Mouse (Mus musculus) midbrain, embryonic 15.5 days (tissue): ENCODE measurements at regions not wholly inside any gene's neighbourhood (a gene's known extent, or its start where the extent isn't known, plus 50 kb on each side); places are given as distances from the start of the nearest gene placed in this dataset.

Experiments used
- ATAC-seq: fragments of 200-750 bp; cut with Nextera tagmentation; replicated peaks from 2 replicates; pipeline ENCODE4 v1.8.0; 2017; ENCODE audit warnings: moderate TSS enrichment
- H3K27ac ChIP-seq: fragments of 300-500 bp; sonication (generic); 2 replicates; pipeline ENCODE4 v1.5.1; 2015; ENCODE audit warnings: mild to moderate bottlenecking, inconsistent platforms
- H3K27me3 ChIP-seq: fragments of 300-500 bp; sonication (generic); replicated peaks from 2 replicates; pipeline ENCODE4 v1.6.1; 2015; ENCODE audit warnings: inconsistent platforms
- H3K36me3 ChIP-seq: fragments of 300-500 bp; sonication (generic); replicated peaks from 2 replicates; pipeline ENCODE4 v1.6.1; 2015; ENCODE audit warnings: inconsistent platforms
- H3K4me1 ChIP-seq: fragments of 300-500 bp; sonication (generic); 2 replicates; pipeline ENCODE4 v1.6.1; 2015; ENCODE audit warnings: inconsistent platforms
- H3K4me2 ChIP-seq: fragments of 300-500 bp; sonication (generic); 2 replicates; pipeline ENCODE4 v1.6.1; 2015; ENCODE audit warnings: inconsistent platforms, mild to moderate bottlenecking, moderate library complexity
- H3K4me3 ChIP-seq: fragments of 300-500 bp; sonication (generic); 2 replicates; pipeline ENCODE4 v1.5.1; 2015; ENCODE audit warnings: mild to moderate bottlenecking, inconsistent platforms
- H3K9ac ChIP-seq: fragments of 300-500 bp; sonication (generic); 2 replicates; pipeline ENCODE4 v1.6.1; 2015; ENCODE audit warnings: mild to moderate bottlenecking, inconsistent platforms
- H3K9me3 ChIP-seq: fragments of 300-500 bp; sonication (generic); 2 replicates; pipeline ENCODE4 v1.6.1; 2016; ENCODE audit warnings: inconsistent platforms
- WGBS: fragments of 180-500 bp; shearing (Covaris S2); methylation state at CpG from one replicate; pipeline ENCODE4 v1.1.7; 2015; ENCODE audit warnings: mixed read lengths; 5-methylcytosine and 5-hydroxymethylcytosine counted together

DNA sequence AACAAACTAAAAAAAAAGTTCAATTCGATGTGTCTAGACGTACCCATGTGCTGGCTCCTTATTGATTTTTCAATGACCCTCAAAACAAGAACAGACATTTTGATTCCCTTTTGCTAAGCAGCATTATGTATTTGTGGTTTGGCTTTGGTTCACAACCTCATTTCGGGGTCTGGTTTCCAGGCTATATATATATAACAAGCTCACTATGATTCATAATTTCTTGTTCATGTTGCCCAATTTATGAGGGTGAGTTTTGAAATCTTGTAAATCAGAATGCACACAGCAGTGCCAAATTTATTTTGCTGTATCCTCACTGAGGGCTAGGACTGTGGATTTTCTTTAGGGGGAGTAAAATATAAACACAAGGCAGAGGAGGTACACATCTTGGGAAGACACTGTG, 177.0 kb downstream of the Calcrl start:
- no peak for ATAC-seq
- H3K9me3 ChIP-seq, result no peaks in the 10 kb centered on the region
- H3K4me1 ChIP-seq, result no peaks in the 10 kb centered on the region
- no peaks in the 10 kb centered on the region for H3K27me3 ChIP-seq
- H3K36me3 ChIP-seq, result no peaks in the 10 kb centered on the region
- no peak overlapping the region for H3K4me2 ChIP-seq
- no peak overlapping the region for H3K4me3 ChIP-seq
- H3K9ac ChIP-seq, result no peak overlapping the region
- H3K27ac ChIP-seq, result no peak overlapping the region
- 89% methylated on average over 3 of the region's 3 CpGs for WGBS

DNA sequence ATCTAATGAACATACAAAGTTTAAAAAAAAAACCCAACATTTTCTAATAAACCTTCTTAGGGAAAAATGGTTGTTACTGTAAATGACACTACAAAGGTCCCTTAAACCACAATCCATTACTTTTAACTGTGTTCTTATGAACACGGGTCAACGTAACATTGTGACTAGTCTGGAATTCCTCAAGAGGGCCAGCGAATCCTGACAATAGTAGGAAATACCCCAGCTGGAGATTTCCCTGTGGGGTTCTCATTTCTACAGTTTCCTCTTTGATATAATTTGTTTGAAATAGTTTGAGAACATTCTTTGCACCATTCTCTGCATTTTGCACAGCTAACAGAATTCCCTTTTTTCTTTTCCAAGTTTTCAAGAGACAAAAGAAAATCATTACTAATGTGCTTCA, 175.3 kb downstream of the Calcrl start:
- no peak overlapping the region for H3K27ac ChIP-seq
- WGBS, result 68% methylated on average over 3 of the region's 3 CpGs
- no peaks in the 10 kb centered on the region for H3K27me3 ChIP-seq
- H3K9ac ChIP-seq, result no peak overlapping the region
- no peaks in the 10 kb centered on the region for H3K36me3 ChIP-seq
- H3K9me3 ChIP-seq, result no peaks in the 10 kb centered on the region
- H3K4me3 ChIP-seq, result no peak overlapping the region
- no peaks in the 10 kb centered on the region for H3K4me1 ChIP-seq
- no peak overlapping the region for H3K4me2 ChIP-seq
- no peak for ATAC-seq

GRCm38 (mm10) chr2:84252076-84252475, 173.1 kb downstream of the Calcrl start:
- H3K27me3 ChIP-seq, result no peaks in the 10 kb centered on the region
- no peaks in the 10 kb centered on the region for H3K9me3 ChIP-seq
- no peak overlapping the region for H3K4me2 ChIP-seq
- WGBS, result 92% methylated on average over 1 of the region's 1 CpGs
- H3K9ac ChIP-seq, result no peak overlapping the region
- no peaks in the 10 kb centered on the region for H3K36me3 ChIP-seq
- H3K27ac ChIP-seq, result no peak overlapping the region
- no peaks in the 10 kb centered on the region for H3K4me1 ChIP-seq
- ATAC-seq, result no peak
- no peak overlapping the region for H3K4me3 ChIP-seq

GRCm38 (mm10) chr2:84258339-84259006, 166.7 kb downstream of the Calcrl start:
- Histone ChIP-seq H3K4me1 (no peaks in the 10 kb centered on the region), H3K9me3 (no peaks in the 10 kb centered on the region), H3K27ac (no peak overlapping the region), H3K4me3 (no peak overlapping the region), H3K27me3 (no peaks in the 10 kb centered on the region), H3K9ac (no peak overlapping the region), H3K4me2 (no peak overlapping the region), H3K36me3 (no peaks in the 10 kb centered on the region)
- no peak for ATAC-seq
- 98% methylated on average over 2 of the region's 2 CpGs for WGBS

GRCm38 (mm10) chr2:84259222-84259621, 166.0 kb downstream of the Calcrl start:
- WGBS, result 89% methylated on average over 1 of the region's 1 CpGs
- Histone ChIP-seq H3K4me1 (no peaks in the 10 kb centered on the region), H3K4me2 (no peak overlapping the region), H3K27ac (no peak overlapping the region), H3K36me3 (no peaks in the 10 kb centered on the region), H3K4me3 (no peak overlapping the region), H3K9me3 (no peaks in the 10 kb centered on the region), H3K9ac (no peak overlapping the region), H3K27me3 (no peaks in the 10 kb centered on the region)
- ATAC-seq, result no peak

DNA sequence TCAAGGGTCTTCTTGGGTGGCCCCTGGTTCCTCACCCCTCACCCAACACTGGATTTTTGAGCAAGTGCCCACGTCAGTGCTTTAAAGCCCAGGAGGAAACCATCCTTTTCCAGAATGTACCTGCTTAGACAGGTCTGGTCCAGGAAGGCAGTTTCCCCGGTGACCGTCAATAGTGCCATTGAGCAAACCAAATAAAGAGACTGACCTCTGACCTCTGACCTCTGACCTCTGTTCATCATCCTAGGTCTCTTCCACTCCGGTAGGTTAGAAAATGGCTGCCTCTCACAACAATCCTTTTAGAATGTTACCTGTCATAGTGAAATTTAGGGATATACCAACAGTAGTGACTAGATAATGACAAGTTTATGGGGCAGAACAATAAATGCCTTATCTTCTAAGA, 164.5 kb downstream of the Calcrl start:
- no peak overlapping the region for H3K27ac ChIP-seq
- H3K9me3 ChIP-seq, result no peaks in the 10 kb centered on the region
- no peak overlapping the region for H3K4me3 ChIP-seq
- no peak overlapping the region for H3K9ac ChIP-seq
- H3K36me3 ChIP-seq, result no peaks in the 10 kb centered on the region
- no peak for ATAC-seq
- H3K4me2 ChIP-seq, result no peak overlapping the region
- no peaks in the 10 kb centered on the region for H3K4me1 ChIP-seq
- no peaks in the 10 kb centered on the region for H3K27me3 ChIP-seq
- 50% methylated on average over 4 of the region's 4 CpGs for WGBS

GRCm38 (mm10) chr2:84261481-84261880, 163.7 kb downstream of the Calcrl start:
- Histone ChIP-seq H3K36me3 (no peaks in the 10 kb centered on the region), H3K4me3 (no peak overlapping the region), H3K27me3 (no peaks in the 10 kb centered on the region), H3K9ac (no peak overlapping the region), H3K27ac (no peak overlapping the region), H3K4me1 (no peaks in the 10 kb centered on the region), H3K9me3 (no peaks in the 10 kb centered on the region), H3K4me2 (no peak overlapping the region)
- WGBS, result 81% methylated on average over 5 of the region's 5 CpGs
- ATAC-seq, result no peak; the same call in 1 of the 2 replicates

- no peak for ATAC-seq
- Histone ChIP-seq H3K4me1 (no peaks in the 10 kb centered on the region), H3K4me2 (no peak overlapping the region), H3K9ac (no peak overlapping the region), H3K27me3 (no peaks in the 10 kb centered on the region), H3K36me3 (no peaks in the 10 kb centered on the region), H3K27ac (no peak overlapping the region), H3K9me3 (no peaks in the 10 kb centered on the region), H3K4me3 (no peak overlapping the region)
- 57% methylated on average over 2 of the region's 2 CpGs for WGBS
Observed at GRCm38 (mm10) chr2:84264485-84264884, 160.7 kb downstream of the Calcrl start.

GRCm38 (mm10) chr2:84265002-84265401, 160.2 kb downstream of the Calcrl start:
- Histone ChIP-seq H3K9ac (no peak overlapping the region), H3K4me1 (no peaks in the 10 kb centered on the region), H3K4me2 (no peak overlapping the region), H3K36me3 (no peaks in the 10 kb centered on the region), H3K4me3 (no peak overlapping the region), H3K27me3 (no peaks in the 10 kb centered on the region), H3K27ac (no peak overlapping the region), H3K9me3 (no peaks in the 10 kb centered on the region)
- no peak for ATAC-seq

GRCm38 (mm10) chr2:84266158-84266557, 159.1 kb downstream of the Calcrl start:
- Histone ChIP-seq H3K9ac (no peak overlapping the region), H3K4me3 (no peak overlapping the region), H3K4me2 (no peak overlapping the region), H3K36me3 (no peaks in the 10 kb centered on the region), H3K9me3 (no peaks in the 10 kb centered on the region), H3K4me1 (no peaks in the 10 kb centered on the region), H3K27ac (no peak overlapping the region), H3K27me3 (no peaks in the 10 kb centered on the region)
- whole genome bisulfite sequencing, result 46% methylated on average over 4 of the region's 4 CpGs
- no peak for ATAC-seq

- no peak overlapping the region for H3K9ac ChIP-seq
- no peaks in the 10 kb centered on the region for H3K27me3 ChIP-seq
- no peaks in the 10 kb centered on the region for H3K4me1 ChIP-seq
- H3K27ac ChIP-seq, result no peak overlapping the region
- H3K9me3 ChIP-seq, result no peaks in the 10 kb centered on the region
- no peak overlapping the region for H3K4me2 ChIP-seq
- WGBS, result 66% methylated on average over 6 of the region's 6 CpGs
- H3K36me3 ChIP-seq, result no peaks in the 10 kb centered on the region
- H3K4me3 ChIP-seq, result no peak overlapping the region
- ATAC-seq, result no peak
Observed at GRCm38 (mm10) chr2:84266883-84267554, 158.2 kb downstream of the Calcrl start.

GRCm38 (mm10) chr2:84274038-84274724, 151.0 kb downstream of the Calcrl start:
- no peaks in the 10 kb centered on the region for H3K9me3 ChIP-seq
- no peak for ATAC-seq
- 68% methylated on average over 6 of the region's 6 CpGs for WGBS

DNA sequence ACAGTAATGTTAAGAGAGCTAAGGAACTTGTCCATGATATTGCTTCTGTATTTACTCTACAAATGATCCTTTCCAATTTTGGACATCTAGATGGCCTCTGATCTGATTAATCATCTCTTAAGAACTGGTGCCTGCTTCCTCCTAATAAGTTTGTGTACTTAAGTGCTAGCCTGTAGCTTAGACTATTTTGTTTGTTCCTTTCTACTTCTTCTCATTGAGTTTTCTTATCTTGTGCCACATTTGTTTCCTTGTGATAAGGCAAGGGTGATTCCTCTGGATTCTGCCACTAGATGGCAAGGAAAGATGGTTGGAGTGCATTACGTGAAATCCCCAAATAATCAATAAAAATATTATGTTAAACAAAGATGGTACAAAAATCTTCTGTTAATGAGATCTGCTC, 148.0 kb downstream of the Calcrl start:
- H3K36me3 ChIP-seq, result no peaks in the 10 kb centered on the region
- WGBS, result 87% methylated on average over 1 of the region's 1 CpGs
- ATAC-seq, result no peak
- H3K4me3 ChIP-seq, result no peak overlapping the region
- no peaks in the 10 kb centered on the region for H3K9me3 ChIP-seq
- H3K9ac ChIP-seq, result no peak overlapping the region
- H3K27ac ChIP-seq, result no peak overlapping the region
- H3K4me1 ChIP-seq, result no peaks in the 10 kb centered on the region
- H3K4me2 ChIP-seq, result no peak overlapping the region
- H3K27me3 ChIP-seq, result no peaks in the 10 kb centered on the region

More at GRCm38 (mm10) chr2:84274038-84274724, 151.0 kb downstream of the Calcrl start:
- Histone ChIP-seq H3K36me3 (no peaks in the 10 kb centered on the region), H3K4me1 (no peaks in the 10 kb centered on the region), H3K4me2 (no peak overlapping the region), H3K27ac (no peak overlapping the region), H3K4me3 (no peak overlapping the region), H3K27me3 (no peaks in the 10 kb centered on the region), H3K9ac (no peak overlapping the region)
